Comparison of ENCODE assay signal across 24 mouse cellular contexts in genomic region chr9:12457810-12458209, GRCm38 (mm10).
"Had no signal": no experiment of that assay in that cellular context is flagged by ENCODE, and none has a peak within 500 bp of the region (broad histone marks: within the 10 kb centered on the region; RNA-seq: fewer than 3 reads in every experiment).

No protein-coding gene starts in this region.

- H3K4me1 ChIP-seq: heart, embryonic 13.5 days; heart, embryonic 15.5 days; hindbrain, embryonic 13.5 days; hindbrain, embryonic 15.5 days; kidney, embryonic 15.5 days; limb, embryonic 10.5 days; limb, embryonic 12.5 days; liver, embryonic 13.5 days had no signal

- H3K27me3 ChIP-seq: heart, embryonic 13.5 days; heart, embryonic 15.5 days; hindbrain, embryonic 13.5 days; hindbrain, embryonic 15.5 days; kidney, embryonic 15.5 days; limb, embryonic 12.5 days; liver, embryonic 13.5 days had no signal

- DNase-seq: gastrocnemius, postnatal 14 days; gastrocnemius, postnatal 36 days; heart, adult 18-20 months; heart, postnatal 14 days; heart, postnatal 36 days; kidney, adult 11 months; kidney, adult 2 months; kidney, adult 9 months; kidney, postnatal 14 days; kidney, postnatal 36 days; layer of hippocampus, adult 9-11 months; layer of hippocampus, postnatal 36 days; liver; liver, embryonic 13.5 days had no signal

- H3K9me3 ChIP-seq: heart, embryonic 13.5 days; heart, embryonic 15.5 days; hindbrain, embryonic 13.5 days; hindbrain, embryonic 15.5 days; kidney, embryonic 15.5 days; limb, embryonic 10.5 days; liver, embryonic 13.5 days had no signal

- H3K36me3 ChIP-seq: heart, embryonic 13.5 days; heart, embryonic 15.5 days; hindbrain, embryonic 13.5 days; hindbrain, embryonic 15.5 days; kidney, embryonic 15.5 days; limb, embryonic 10.5 days; limb, embryonic 12.5 days; liver, embryonic 13.5 days had no signal

- H3K27ac ChIP-seq: heart, embryonic 13.5 days; heart, embryonic 15.5 days; hindbrain, embryonic 13.5 days; hindbrain, embryonic 15.5 days; hindbrain, postnatal 0 days; kidney, embryonic 15.5 days; kidney, postnatal 0 days; layer of hippocampus, adult 2 months; limb, embryonic 10.5 days; limb, embryonic 12.5 days; liver, embryonic 13.5 days had no signal

- H3K4me3 ChIP-seq: heart, embryonic 13.5 days; heart, embryonic 15.5 days; hindbrain, embryonic 13.5 days; hindbrain, embryonic 15.5 days; kidney, embryonic 15.5 days; layer of hippocampus, adult 2 months; limb, embryonic 10.5 days; limb, embryonic 12.5 days; liver, embryonic 13.5 days had no signal
